Mouse (Mus musculus): ENCODE results near the gene Hoxc9. TPM values are rescaled to one million over a fixed set of nuclear protein-coding genes. Genes with fewer than 3 reads are reported as not detected.
A peak's percentile ranks its signal among the peaks of the same experiment; 100 is the strongest.

Hoxc9 gene
- polyA plus RNA-seq, 1 experiment, result 6.2 TPM

DNA sequence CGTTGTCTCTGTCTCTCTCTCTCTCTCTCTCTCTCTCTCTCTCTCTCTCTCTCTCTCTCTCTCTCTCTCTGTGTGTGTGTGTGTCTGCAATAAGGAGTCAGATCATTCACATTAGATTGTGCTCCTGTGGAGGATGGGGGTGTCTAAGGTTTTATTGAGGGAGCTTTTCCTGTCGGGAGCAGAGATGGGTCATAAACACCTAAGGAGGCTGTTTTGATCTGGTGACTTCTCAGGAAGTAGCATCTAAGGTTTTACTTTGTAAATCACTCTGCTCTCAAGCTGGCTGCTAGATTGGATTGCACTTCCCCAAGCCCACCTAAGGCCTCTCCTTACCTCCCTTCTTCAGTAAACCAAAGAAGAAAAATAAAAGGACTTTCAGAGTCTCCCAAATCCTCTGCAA, 47.9 kb downstream of the Hoxc9 start:
- TF ChIP-seq CTCF (IDR thresholded peaks at IDR 0.05; ENCODE audit: borderline replicate concordance, insufficient read depth, low read length), result no peak
- no peak overlapping the region for H3K4me3 ChIP-seq (ENCODE audit: insufficient read depth, low read length)
- H3K4me1 ChIP-seq (ENCODE audit: control insufficient read depth, insufficient read depth, low read length), result peaks cover 3% of the 10 kb centered on the region; the same call in 1 of the 2 replicates
- no peak overlapping the region for H3K27ac ChIP-seq (ENCODE audit: insufficient read depth, low read length)

DNA sequence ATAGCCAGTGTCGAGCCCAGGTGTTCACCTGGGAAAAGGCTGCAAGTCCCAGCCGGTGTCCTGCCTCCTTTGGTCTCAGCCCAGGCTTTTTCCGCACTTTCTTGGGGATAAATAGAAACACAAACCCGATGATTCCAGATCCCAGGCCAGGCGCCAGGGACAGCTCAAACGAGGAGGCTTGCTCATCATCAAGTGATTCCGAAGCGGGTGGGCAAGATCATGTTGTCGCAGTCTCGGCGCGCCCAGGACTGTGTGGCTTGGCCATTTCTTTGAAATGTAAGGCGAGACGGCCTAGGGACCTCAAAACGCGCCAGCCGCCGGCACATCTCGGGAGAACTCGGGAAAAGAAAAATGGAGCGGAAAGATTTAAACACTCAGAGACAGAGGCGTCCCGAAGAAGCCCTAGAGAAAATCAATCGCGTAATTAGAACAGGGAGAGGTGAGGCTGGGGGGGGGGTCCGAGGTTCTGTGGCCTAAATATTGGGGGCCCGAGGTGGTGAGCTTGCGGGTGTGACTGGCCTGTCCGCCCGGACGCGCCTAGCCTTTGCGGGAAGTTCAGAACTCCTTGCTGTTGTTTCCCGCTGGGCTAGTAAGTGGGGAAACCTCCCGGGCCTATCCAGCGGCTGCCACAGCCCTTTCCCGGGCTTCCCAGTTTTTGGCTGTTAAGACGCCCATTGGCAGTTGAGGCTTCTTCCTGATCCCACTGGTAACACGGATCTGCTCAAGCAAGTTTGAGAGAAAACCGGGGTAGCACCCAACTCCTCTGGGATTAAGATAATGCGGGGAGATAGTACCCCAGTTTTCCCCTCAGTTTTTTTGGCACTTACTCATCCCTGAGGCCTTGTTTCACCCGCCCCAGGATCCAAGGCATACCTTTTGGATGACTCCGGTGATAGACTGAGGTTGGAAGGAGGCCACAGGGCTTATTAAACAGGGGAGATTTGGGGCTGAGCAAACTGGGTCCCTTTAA, 51.3 kb downstream of the Hoxc9 start:
- TF ChIP-seq POLR2A (IDR thresholded peaks at IDR 0.05; ENCODE audit: low read depth, low read length) (0 out of 2 replicates have a peak, but pooled peaks have one; percentile 3), CTCF (IDR thresholded peaks at IDR 0.05; ENCODE audit: borderline replicate concordance, insufficient read depth, low read length) (no peak)
- peak overlapping the region; percentile 69 for H3K27ac ChIP-seq (ENCODE audit: insufficient read depth, low read length)
- peaks cover 3% of the 10 kb centered on the region for H3K4me1 ChIP-seq (ENCODE audit: control insufficient read depth, insufficient read depth, low read length)
- H3K4me3 ChIP-seq (ENCODE audit: insufficient read depth, low read length), result peak overlapping the region; percentile 29

DNA sequence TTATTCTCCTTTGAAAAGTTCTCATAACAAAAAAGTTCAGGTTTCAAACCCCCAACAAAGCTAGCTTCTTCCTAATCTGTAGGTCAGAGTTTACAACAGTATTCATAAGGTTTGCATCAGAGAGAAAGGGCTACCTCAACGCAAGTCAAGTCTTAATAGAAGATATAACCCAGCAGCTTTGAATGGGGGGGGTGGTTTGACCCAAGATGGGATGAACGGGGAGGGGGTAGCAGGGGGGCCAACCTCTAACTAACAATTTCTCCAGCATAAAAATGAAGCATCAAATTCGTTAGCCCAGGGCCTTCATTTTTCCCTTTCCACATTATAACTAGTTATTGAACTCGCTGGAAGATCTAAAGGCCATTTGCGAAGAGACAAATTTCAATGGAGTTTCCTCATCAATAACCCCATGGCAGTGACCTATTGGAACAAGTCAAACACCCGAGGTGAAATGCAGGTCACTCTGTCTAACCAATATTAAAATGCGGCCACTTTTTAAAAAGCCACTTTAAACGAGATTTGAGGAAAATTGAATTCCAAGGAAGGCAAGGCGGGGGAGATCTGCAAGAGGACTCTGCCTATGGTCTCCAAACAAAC, 52.8 kb downstream of the Hoxc9 start:
- peaks cover 5% of the 10 kb centered on the region for H3K4me1 ChIP-seq (ENCODE audit: control insufficient read depth, insufficient read depth, low read length)
- H3K27ac ChIP-seq (ENCODE audit: insufficient read depth, low read length), result no peak overlapping the region; the same call in 1 of the 2 replicates
- no peak for TF ChIP-seq POLR2A (IDR thresholded peaks at IDR 0.05; ENCODE audit: low read depth, low read length)
- H3K4me3 ChIP-seq (ENCODE audit: insufficient read depth, low read length), result no peak overlapping the region

DNA sequence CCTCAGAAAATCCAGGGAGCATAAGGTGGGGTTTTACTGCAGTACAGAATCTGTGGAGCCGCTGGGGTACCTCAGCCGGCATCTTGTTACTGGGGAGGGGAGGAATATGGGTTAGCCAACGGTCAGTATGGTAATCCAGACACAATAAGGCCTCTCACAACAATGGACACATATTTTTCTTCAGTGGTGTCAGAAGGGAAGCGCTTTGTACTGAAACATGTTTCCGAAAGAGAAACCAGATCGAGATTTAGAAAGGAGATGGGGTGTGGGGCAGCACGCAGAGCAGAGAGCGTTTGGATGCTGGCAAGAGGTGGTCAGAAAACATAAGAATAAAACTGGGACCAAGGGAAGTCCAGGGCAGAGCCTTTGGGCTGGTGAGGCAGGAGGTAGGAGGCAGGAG, 53.9 kb downstream of the Hoxc9 start:
- no peak for TF ChIP-seq CTCF (IDR thresholded peaks at IDR 0.05; ENCODE audit: borderline replicate concordance, insufficient read depth, low read length)
- TF ChIP-seq POLR2A (IDR thresholded peaks at IDR 0.05; ENCODE audit: low read depth, low read length), result no peak
- Histone ChIP-seq H3K4me3 (ENCODE audit: insufficient read depth, low read length) (no peak overlapping the region), H3K4me1 (ENCODE audit: control insufficient read depth, insufficient read depth, low read length) (peaks cover 5% of the 10 kb centered on the region), H3K27ac (ENCODE audit: insufficient read depth, low read length) (no peak overlapping the region)

DNA sequence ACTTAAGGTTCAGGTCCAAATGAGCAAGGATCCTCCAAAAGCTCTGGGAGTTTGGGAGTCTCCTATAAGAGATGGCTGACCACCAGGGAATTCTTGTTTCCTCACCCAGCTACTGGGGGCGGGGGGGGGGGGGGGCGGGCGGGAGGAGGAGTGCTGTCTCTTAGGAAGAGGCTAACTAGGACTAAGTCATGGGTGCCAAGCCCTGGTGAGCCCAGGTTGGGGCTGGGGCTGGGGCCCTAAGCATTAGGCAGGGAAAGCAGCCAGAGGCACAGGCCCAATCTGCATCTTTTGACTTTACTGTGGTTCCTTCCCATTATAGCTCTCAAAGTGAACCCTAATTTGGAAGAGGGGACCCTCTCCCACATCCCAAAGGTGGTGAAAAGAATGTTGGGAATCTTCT, 55.9 kb downstream of the Hoxc9 start:
- H3K27ac ChIP-seq (ENCODE audit: insufficient read depth, low read length), result peak overlapping the region; percentile 42; the same call in 1 of the 2 replicates
- no peak overlapping the region for H3K4me3 ChIP-seq (ENCODE audit: insufficient read depth, low read length)

DNA sequence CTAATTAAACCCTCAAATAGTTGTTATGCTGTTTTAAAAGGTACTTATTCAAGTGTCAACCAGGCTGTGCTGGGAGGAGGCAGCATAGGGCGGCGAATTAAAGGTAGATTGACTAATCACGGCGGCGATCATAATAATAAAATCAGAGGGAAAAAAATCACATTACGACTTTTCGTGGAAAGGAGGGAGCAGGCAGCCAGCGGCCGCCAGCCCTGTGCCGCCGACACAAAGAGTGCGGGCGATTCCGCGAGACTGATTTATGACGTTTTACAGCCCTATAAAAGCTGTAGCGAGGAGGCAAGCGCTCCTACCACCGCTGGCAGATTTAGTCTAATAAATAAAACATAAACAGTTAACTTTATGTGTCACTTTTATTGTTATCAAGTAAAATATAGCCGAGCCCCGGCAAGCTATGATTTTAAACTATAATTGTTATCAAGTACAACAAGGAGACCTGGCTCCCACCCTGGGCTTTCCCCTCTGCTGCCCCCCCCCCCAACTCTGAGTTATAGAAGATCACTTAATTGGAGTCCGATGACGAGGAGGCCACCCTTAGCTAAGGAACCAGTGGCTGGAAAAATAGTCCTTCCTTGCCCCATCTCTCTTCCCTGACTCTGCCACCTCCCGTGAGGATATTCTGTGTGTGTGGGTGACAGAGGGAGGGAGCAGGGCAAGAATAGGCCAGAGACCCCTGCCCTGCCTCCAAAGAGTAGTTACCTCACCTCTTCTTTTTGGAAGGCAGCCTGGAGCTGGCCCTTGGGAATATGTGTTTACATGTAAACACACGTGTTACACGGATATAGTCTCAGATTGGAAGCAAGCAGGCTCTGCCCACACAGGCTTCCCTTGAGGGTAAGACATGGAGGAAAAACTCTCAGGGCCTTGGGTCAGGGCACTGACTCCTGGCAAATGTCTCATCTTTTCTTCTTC, 56.7 kb downstream of the Hoxc9 start:
- Histone ChIP-seq H3K27ac (ENCODE audit: insufficient read depth, low read length) (peak overlapping the region; percentile 38; the same call in 1 of the 2 replicates), H3K4me3 (ENCODE audit: insufficient read depth, low read length) (no peak overlapping the region)

More for the DNA sequence above, 55.9 kb downstream of the Hoxc9 start:
- no peak for TF ChIP-seq CTCF (IDR thresholded peaks at IDR 0.05; ENCODE audit: borderline replicate concordance, insufficient read depth, low read length)
- no peak for TF ChIP-seq POLR2A (IDR thresholded peaks at IDR 0.05; ENCODE audit: low read depth, low read length)
- peaks cover 5% of the 10 kb centered on the region for H3K4me1 ChIP-seq (ENCODE audit: control insufficient read depth, insufficient read depth, low read length)

DNA sequence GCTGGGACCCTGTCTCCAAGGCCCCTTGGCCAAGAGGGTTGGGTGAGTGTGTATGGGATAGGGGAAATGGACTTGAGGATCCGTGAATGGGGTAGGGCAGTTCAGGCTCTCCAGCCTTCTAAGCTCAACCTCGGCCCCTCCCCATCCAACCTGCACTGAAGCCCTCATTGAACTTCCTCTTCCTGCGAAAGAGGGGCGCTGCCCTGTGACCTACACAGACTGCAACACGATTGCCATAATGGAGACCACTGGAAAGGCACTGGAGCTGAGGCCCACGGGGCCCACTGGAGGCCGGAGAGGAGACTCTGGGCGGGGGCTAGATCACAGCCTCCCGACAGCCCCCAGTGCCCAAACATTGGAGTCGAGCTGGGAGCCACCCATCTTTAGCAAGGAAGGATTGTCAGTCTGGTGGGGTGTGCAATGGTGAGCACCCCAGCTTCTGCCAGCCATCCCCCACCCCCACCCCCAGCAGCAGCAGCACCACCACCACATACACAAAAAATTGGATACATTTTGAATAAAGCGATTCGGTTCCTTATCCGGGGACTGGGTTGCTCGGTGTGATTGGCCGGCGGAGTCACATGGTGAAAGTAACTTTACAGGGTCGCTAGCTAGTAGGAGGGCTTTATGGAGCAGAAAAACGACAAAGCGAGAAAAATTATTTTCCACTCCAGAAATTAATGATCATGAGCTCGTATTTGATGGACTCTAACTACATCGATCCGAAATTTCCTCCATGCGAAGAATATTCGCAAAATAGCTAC, 58.0 kb downstream of the Hoxc9 start:
- no peak for TF ChIP-seq POLR2A (IDR thresholded peaks at IDR 0.05; ENCODE audit: low read depth, low read length)
- no peak for TF ChIP-seq CTCF (IDR thresholded peaks at IDR 0.05; ENCODE audit: borderline replicate concordance, insufficient read depth, low read length)
- peak overlapping the region; percentile 39; the same call in 1 of the 2 replicates for H3K27ac ChIP-seq (ENCODE audit: insufficient read depth, low read length)
- H3K4me3 ChIP-seq (ENCODE audit: insufficient read depth, low read length), result peak overlapping the region; percentile 36
- H3K4me1 ChIP-seq (ENCODE audit: control insufficient read depth, insufficient read depth, low read length), result peaks cover 5% of the 10 kb centered on the region

More for the DNA sequence above, 56.7 kb downstream of the Hoxc9 start:
- TF ChIP-seq CTCF (IDR thresholded peaks at IDR 0.05; ENCODE audit: borderline replicate concordance, insufficient read depth, low read length) (no peak), POLR2A (IDR thresholded peaks at IDR 0.05; ENCODE audit: low read depth, low read length) (no peak)
- peaks cover 5% of the 10 kb centered on the region for H3K4me1 ChIP-seq (ENCODE audit: control insufficient read depth, insufficient read depth, low read length)

Other genes with a start within 250 kb of the Hoxc9 start
- 0.21 TPM in 1 of 2 replicates, not detected in the other for gene Hoxc13, start 55.3 kb upstream of the Hoxc9 start, polyA plus RNA-seq (2011; ENCODE audit: insufficient read length, low read depth, missing spikeins)
- not detected in 2 replicates for gene Hoxc12, start 39.7 kb upstream of the Hoxc9 start, polyA plus RNA-seq (2011; ENCODE audit: insufficient read length, low read depth, missing spikeins)
- gene Hoxc11, start 22.0 kb upstream of the Hoxc9 start, polyA plus RNA-seq (2011; ENCODE audit: insufficient read length, low read depth, missing spikeins), result 0.40 and 1.2 TPM in 2 replicates
- gene Hoxc10, start 9.6 kb upstream of the Hoxc9 start, polyA plus RNA-seq (2011; ENCODE audit: insufficient read length, low read depth, missing spikeins), result 7.3 and 16.6 TPM in 2 replicates
- 7.6 and 11.0 TPM in 2 replicates for gene Hoxc5, start 9.0 kb upstream of the Hoxc9 start, polyA plus RNA-seq (2011; ENCODE audit: insufficient read length, low read depth, missing spikeins)
- gene Hoxc8, start 14.2 kb downstream of the Hoxc9 start, polyA plus RNA-seq (2011; ENCODE audit: insufficient read length, low read depth, missing spikeins), result 28.5 and 45.5 TPM in 2 replicates
- gene Hoxc6, start 21.8 kb downstream of the Hoxc9 start, polyA plus RNA-seq (2011; ENCODE audit: insufficient read length, low read depth, missing spikeins), result 42.6 and 61.8 TPM in 2 replicates
- 12.5 and 12.6 TPM in 2 replicates for gene Hoxc4, start 42.5 kb downstream of the Hoxc9 start, polyA plus RNA-seq (2011; ENCODE audit: insufficient read length, low read depth, missing spikeins)
- gene Smug1, start 190.7 kb downstream of the Hoxc9 start, polyA plus RNA-seq (2011; ENCODE audit: insufficient read length, low read depth, missing spikeins), result 10.4 and 11.0 TPM in 2 replicates

Data from embryonic fibroblast, embryonic 13.5 days (primary cell).